Mouse (Mus musculus) CH12.LX (cell line): ENCODE data around the gene Ghitm. TPM values are rescaled to one million over a fixed set of nuclear protein-coding genes. Genes with fewer than 3 reads are reported as not detected.

ENCODE experiments used
- DNase-seq: peaks from one replicate; pipeline ENCODE4 v3.0.0-alpha.2; 2013; ENCODE audit errors: extremely low read depth
- H3K27ac ChIP-seq: 2 replicates; pipeline ENCODE4 v1.5.1; 2012; ENCODE audit warnings: low read depth, mild to moderate bottlenecking, control low read depth, moderate library complexity; ENCODE audit not compliant: insufficient read depth
- H3K27me3 ChIP-seq: replicated peaks from 2 replicates; pipeline ENCODE3; 2012; ENCODE audit warnings: inconsistent platforms
- H3K36me3 ChIP-seq, 2 experiments: replicated peaks in 1 of 2; 2 replicates each; pipeline versions ENCODE3 to v1.6.1; 2012; ENCODE audit warnings: inconsistent platforms in 1 of 2, low read length in 1 of 2, mild to moderate bottlenecking in 1 of 2, mixed read lengths in 1 of 2, moderate library complexity in 1 of 2; ENCODE audit not compliant: control insufficient read depth in 1 of 2, insufficient read depth in 1 of 2
- H3K4me1 ChIP-seq, 2 experiments: 2 replicates each; pipeline ENCODE4 v1.6.1; 2012; ENCODE audit warnings: inconsistent platforms in 1 of 2, moderate library complexity in 1 of 2; ENCODE audit not compliant: insufficient read depth in 2 of 2, control insufficient read depth in 1 of 2
- H3K4me2 ChIP-seq: 2 replicates; pipeline ENCODE4 v1.6.1; 2012; ENCODE audit warnings: low read depth, mild to moderate bottlenecking, control low read depth; ENCODE audit not compliant: poor library complexity, insufficient read depth, severe bottlenecking
- H3K4me3 ChIP-seq, 3 experiments: fragments of 150-350 bp in 1 of 3; sonication (generic) in 1 of 3; replicated peaks in 1 of 3; 2 replicates each; pipeline versions ENCODE3 to v1.5.1; 2011 to 2012; ENCODE audit warnings: low read depth in 2 of 3, low read length in 2 of 3, mild to moderate bottlenecking in 2 of 3, moderate library complexity in 2 of 3, control low read depth in 1 of 3, improper control_type of control experiment in 1 of 3, inconsistent platforms in 1 of 3, mixed read lengths in 1 of 3; ENCODE audit not compliant: poor library complexity in 1 of 3
- H3K79me2 ChIP-seq: replicated peaks from 2 replicates; pipeline ENCODE4 v1.6.1; 2012; ENCODE audit warnings: mild to moderate bottlenecking, moderate library complexity; ENCODE audit not compliant: control insufficient read depth, poor library complexity, insufficient read depth, severe bottlenecking; ENCODE audit errors: extremely low read depth
- H3K9ac ChIP-seq: 2 replicates; pipeline ENCODE4 v1.6.1; 2012; ENCODE audit warnings: low read depth, mild to moderate bottlenecking, control low read depth, moderate library complexity; ENCODE audit not compliant: insufficient read depth
- H3K9me3 ChIP-seq: replicated peaks from 2 replicates; pipeline ENCODE3; 2012; ENCODE audit warnings: low read length, inconsistent platforms, mixed read lengths
- BHLHE40 ChIP-seq: IDR thresholded peaks from 2 replicates; pipeline ENCODE4 v1.6.1; 2011; ENCODE audit warnings: mild to moderate bottlenecking, low read depth, low read length, improper control_type of control experiment
- CHD1 ChIP-seq: IDR thresholded peaks from 2 replicates; pipeline ENCODE4 v1.6.1; 2012; ENCODE audit warnings: low read depth, low read length, improper control_type of control experiment, inconsistent platforms
- ELF1 ChIP-seq: IDR thresholded peaks from 2 replicates; pipeline ENCODE4 v1.6.1; 2014; ENCODE audit warnings: low read depth, mild to moderate bottlenecking, inconsistent platforms, low read length, improper control_type of control experiment
- EP300 ChIP-seq: IDR thresholded peaks from 2 replicates; pipeline ENCODE4 v1.6.1; 2011; ENCODE audit warnings: low read length, improper control_type of control experiment
- GABPA ChIP-seq: IDR thresholded peaks from 2 replicates; pipeline ENCODE4 v1.6.1; 2012; ENCODE audit warnings: low read depth, low read length, improper control_type of control experiment, inconsistent platforms; ENCODE audit not compliant: insufficient replicate concordance
- HCFC1 ChIP-seq: IDR thresholded peaks from 2 replicates; pipeline ENCODE4 v1.6.1; 2012; ENCODE audit warnings: low read depth, mild to moderate bottlenecking, inconsistent platforms, low read length, improper control_type of control experiment
- IRF4 ChIP-seq: IDR thresholded peaks from 2 replicates; pipeline ENCODE4 v1.6.1; 2014; ENCODE audit warnings: low read depth, mild to moderate bottlenecking, inconsistent platforms, low read length, improper control_type of control experiment
- JUND ChIP-seq: conservative IDR thresholded peaks from 2 replicates; pipeline ENCODE4 v1.6.1; 2011; ENCODE audit warnings: low read depth, low read length, improper control_type of control experiment
- MAFK ChIP-seq: IDR thresholded peaks from 2 replicates; pipeline ENCODE4 v1.6.1; 2011; ENCODE audit warnings: low read length, improper control_type of control experiment; ENCODE audit not compliant: insufficient replicate concordance
- MAX ChIP-seq: IDR thresholded peaks from 2 replicates; pipeline ENCODE4 v1.6.1; 2011; ENCODE audit warnings: low read length, improper control_type of control experiment
- MEF2A ChIP-seq: IDR thresholded peaks from 2 replicates; pipeline ENCODE4 v1.6.1; 2014; ENCODE audit warnings: low read depth, mild to moderate bottlenecking, inconsistent platforms, low read length, improper control_type of control experiment, borderline replicate concordance
- MXI1 ChIP-seq: IDR thresholded peaks from 2 replicates; pipeline ENCODE4 v1.6.1; 2011; ENCODE audit warnings: mild to moderate bottlenecking, low read depth, low read length, improper control_type of control experiment
- NELFE ChIP-seq: IDR thresholded peaks from 2 replicates; pipeline ENCODE4 v1.6.1; 2011; ENCODE audit warnings: low read depth, low read length, improper control_type of control experiment
- NRF1 ChIP-seq: IDR thresholded peaks from 2 replicates; pipeline ENCODE4 v1.6.1; 2014; ENCODE audit warnings: low read depth, mild to moderate bottlenecking, inconsistent platforms, low read length, improper control_type of control experiment, moderate library complexity
- POLR2AphosphoS2 ChIP-seq: IDR thresholded peaks from 2 replicates; pipeline ENCODE4 v1.6.1; 2011; ENCODE audit warnings: low read depth, low read length, improper control_type of control experiment
- RCOR1 ChIP-seq: conservative IDR thresholded peaks from 2 replicates; pipeline ENCODE4 v1.6.1; 2012; ENCODE audit warnings: low read depth, mild to moderate bottlenecking, inconsistent platforms, low read length, improper control_type of control experiment
- SIN3A ChIP-seq: IDR thresholded peaks from 2 replicates; pipeline ENCODE4 v1.6.1; 2012; ENCODE audit warnings: low read length, improper control_type of control experiment, inconsistent platforms
- SMC3 ChIP-seq: IDR thresholded peaks from 2 replicates; pipeline ENCODE4 v1.6.1; 2011; ENCODE audit warnings: low read depth, low read length, improper control_type of control experiment
- TBP ChIP-seq: conservative IDR thresholded peaks from 2 replicates; pipeline ENCODE4 v1.6.1; 2011; ENCODE audit warnings: low read depth, low read length, improper control_type of control experiment
- TCF12 ChIP-seq: IDR thresholded peaks from 2 replicates; pipeline ENCODE4 v1.6.1; 2014; ENCODE audit warnings: low read depth, mild to moderate bottlenecking, inconsistent platforms, low read length, improper control_type of control experiment
- UBTF ChIP-seq: IDR thresholded peaks from 2 replicates; pipeline ENCODE4 v1.6.1; 2012; ENCODE audit warnings: low read depth, mild to moderate bottlenecking, inconsistent platforms, low read length, improper control_type of control experiment, moderate library complexity
- USF1 ChIP-seq: IDR thresholded peaks from 2 replicates; pipeline ENCODE4 v1.6.1; 2014; ENCODE audit warnings: low read depth, mild to moderate bottlenecking, inconsistent platforms, low read length, improper control_type of control experiment
- ZC3H11A ChIP-seq: IDR thresholded peaks from 2 replicates; pipeline ENCODE4 v1.6.1; 2012; ENCODE audit warnings: low read depth, mild to moderate bottlenecking, inconsistent platforms, low read length, improper control_type of control experiment
- ZKSCAN1 ChIP-seq: IDR thresholded peaks from 2 replicates; pipeline ENCODE4 v1.6.1; 2012; ENCODE audit warnings: low read depth, inconsistent platforms, low read length, improper control_type of control experiment, borderline replicate concordance
- ZMIZ1 ChIP-seq: IDR thresholded peaks from 2 replicates; pipeline ENCODE4 v1.6.1; 2012; ENCODE audit warnings: low read depth, mild to moderate bottlenecking, inconsistent platforms, low read length, improper control_type of control experiment
- dilution Hi-C: fragments of 300-500 bp; cut with MboI; formaldehyde crosslinking; loops from 2 replicates; pipeline ENCODE4 v1.14.3; 2020; ENCODE audit warnings: low sequenced_read_pairs; ENCODE audit not compliant: extremely low pct_unique_long_range_greater_than_20kb, extremely low pct_ligation_motif_present
- in situ Hi-C: fragments of 300-500 bp; cut with MboI; formaldehyde crosslinking; loops from 3 replicates; pipeline ENCODE4 v1.14.3; 2019; ENCODE audit warnings: low sequenced_read_pairs, low pct_ligation_motif_present, low pct_unique_long_range_greater_than_20kb, mixed read lengths
- polyA plus RNA-seq: library from polyadenylated mRNA; unstranded; fragments of >175 nt; gene quantifications from 2 replicates; pipeline ENCODE4 v1.2.1, GENCODE M21; 2012; ENCODE audit warnings: low read depth; ENCODE audit not compliant: insufficient read length
- total RNA-seq, 2 experiments: library from RNA; depleted of rRNA; stranded (reverse); fragments of 300-350 nt in 1 of 2; fragments of >200 nt in 1 of 2; gene quantifications; 2 replicates each; pipeline ENCODE4 v1.2.3; 2012 to 2014

Ghitm gene
- total and polyA plus RNA-seq, 3 experiments: 302 to 320 (median 311) TPM

GRCm38 (mm10) chr14:37102484-37102883, 32.6 kb downstream of the Ghitm start:
- no peak overlapping the region for H3K4me2 ChIP-seq
- H3K4me1 ChIP-seq: no peaks in the 10 kb centered on the region
- no peak for DNase-seq
- peaks cover 41% of the 10 kb centered on the region for H3K27me3 ChIP-seq
- no peaks in the 10 kb centered on the region for H3K79me2 ChIP-seq
- dilution Hi-C loops: no loop called here
- in situ Hi-C loops: no loop called here
- H3K9ac ChIP-seq: no peak overlapping the region
- no peaks in the 10 kb centered on the region for H3K36me3 ChIP-seq
- no peaks in the 10 kb centered on the region for H3K9me3 ChIP-seq
- H3K4me3 ChIP-seq: no peak overlapping the region
- TF ChIP-seq POLR2AphosphoS2: no peak
- TF ChIP-seq MAX: no peak
- TF ChIP-seq ZKSCAN1: no peak
- TF ChIP-seq USF1: no peak
- TF ChIP-seq NELFE: no peak
- TF ChIP-seq TBP: no peak
- no peak for TF ChIP-seq NRF1
- TF ChIP-seq ZMIZ1: no peak
- no peak for TF ChIP-seq ELF1
- no peak for TF ChIP-seq CHD1
- TF ChIP-seq MAFK: no peak
- no peak for TF ChIP-seq UBTF
- no peak overlapping the region for H3K27ac ChIP-seq

- DNase-seq: no peak
- H3K27ac ChIP-seq: no peak overlapping the region
- peaks cover 50% of the 10 kb centered on the region for H3K27me3 ChIP-seq
- in situ Hi-C loops (no loop called here), dilution Hi-C loops (no loop called here)
- TF ChIP-seq SIN3A (no peak), EP300 (no peak)
- no peaks in the 10 kb centered on the region for H3K4me1 ChIP-seq
- no peaks in the 10 kb centered on the region for H3K79me2 ChIP-seq
- H3K4me2 ChIP-seq: no peak overlapping the region
- no peak overlapping the region for H3K9ac ChIP-seq
- H3K9me3 ChIP-seq: no peaks in the 10 kb centered on the region
- no peak overlapping the region for H3K4me3 ChIP-seq
- H3K36me3 ChIP-seq: no peaks in the 10 kb centered on the region
Measured at GRCm38 (mm10) chr14:37101531-37101930, 33.5 kb downstream of the Ghitm start.

GRCm38 (mm10) chr14:37097956-37098530, 37.0 kb downstream of the Ghitm start, which contains the start of gene Cdhr1:
Cdhr1 (minus strand) TSS chr14:37098347.
- DNase-seq: no peak
- peaks cover 84% of the 10 kb centered on the region for H3K27me3 ChIP-seq

More at GRCm38 (mm10) chr14:37097956-37098530, 37.0 kb downstream of the Ghitm start, which contains the start of gene Cdhr1:
- TF ChIP-seq ZC3H11A (no peak), MXI1 (no peak), CHD1 (no peak), RCOR1 (no peak), BHLHE40 (no peak), IRF4 (no peak), ZMIZ1 (no peak), HCFC1 (no peak), ELF1 (no peak), GABPA (no peak), MEF2A (no peak), JUND (no peak), ZKSCAN1 (no peak), USF1 (no peak), UBTF (no peak), SMC3 (no peak), TCF12 (no peak)
- no peak within 1 kb of the TSS for H3K27ac ChIP-seq
- no peaks in the 10 kb centered on the region for H3K36me3 ChIP-seq
- dilution Hi-C loops (no loop called here), in situ Hi-C loops (no loop called here)
- H3K79me2 ChIP-seq: no peaks in the 10 kb centered on the region
- no peak within 1 kb of the TSS for H3K9ac ChIP-seq
- H3K4me1 ChIP-seq: no peaks in the 10 kb centered on the region
- H3K4me3 ChIP-seq: no peak within 1 kb of the TSS
- H3K4me2 ChIP-seq: no peak within 1 kb of the TSS
- H3K9me3 ChIP-seq: no peaks in the 10 kb centered on the region
